Mouse (Mus musculus): ENCODE measurements around the gene Exoc1. TPM values are rescaled to one million over a fixed set of nuclear protein-coding genes. Genes with fewer than 3 reads are reported as not detected.
A peak's percentile ranks its signal among the peaks of the same experiment; 100 is the strongest.

The Exoc1 gene
- total RNA-seq, 2 experiments from 2014 or later: 97.5 to 103 TPM

GRCm38 (mm10) chr5:76590009-76590408 lies 60.9 kb downstream of the Exoc1 start:
- no peak for DNase-seq
- intact Hi-C loops (cut with DNase I): no loop called here

DNA sequence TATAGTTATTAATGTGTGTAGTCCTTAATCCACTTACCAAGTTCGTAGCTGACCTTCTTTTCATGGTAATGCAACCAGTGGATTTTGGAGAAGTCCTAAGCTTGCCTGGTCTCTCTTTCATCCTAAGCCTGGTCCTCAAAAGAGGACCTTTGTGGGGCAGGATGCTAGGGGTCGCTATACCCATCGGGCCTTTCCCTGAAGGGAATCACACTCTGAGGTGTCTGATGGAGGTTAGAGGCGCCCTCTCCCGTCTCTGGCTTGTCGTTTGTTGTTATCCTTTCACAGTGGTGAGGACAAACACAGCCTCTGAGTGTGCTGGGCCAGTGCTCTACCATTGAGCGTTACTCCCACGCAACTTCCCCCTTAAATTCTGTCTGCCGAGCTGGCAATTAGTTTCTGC lies 62.8 kb downstream of the Exoc1 start:
- DNase-seq: no peak
- intact Hi-C loops (cut with DNase I): no loop called here

- intact Hi-C loops (cut with DNase I): no loop called here
- DNase-seq: no peak
Measured at GRCm38 (mm10) chr5:76609702-76610370, 80.7 kb downstream of the Exoc1 start.

DNA sequence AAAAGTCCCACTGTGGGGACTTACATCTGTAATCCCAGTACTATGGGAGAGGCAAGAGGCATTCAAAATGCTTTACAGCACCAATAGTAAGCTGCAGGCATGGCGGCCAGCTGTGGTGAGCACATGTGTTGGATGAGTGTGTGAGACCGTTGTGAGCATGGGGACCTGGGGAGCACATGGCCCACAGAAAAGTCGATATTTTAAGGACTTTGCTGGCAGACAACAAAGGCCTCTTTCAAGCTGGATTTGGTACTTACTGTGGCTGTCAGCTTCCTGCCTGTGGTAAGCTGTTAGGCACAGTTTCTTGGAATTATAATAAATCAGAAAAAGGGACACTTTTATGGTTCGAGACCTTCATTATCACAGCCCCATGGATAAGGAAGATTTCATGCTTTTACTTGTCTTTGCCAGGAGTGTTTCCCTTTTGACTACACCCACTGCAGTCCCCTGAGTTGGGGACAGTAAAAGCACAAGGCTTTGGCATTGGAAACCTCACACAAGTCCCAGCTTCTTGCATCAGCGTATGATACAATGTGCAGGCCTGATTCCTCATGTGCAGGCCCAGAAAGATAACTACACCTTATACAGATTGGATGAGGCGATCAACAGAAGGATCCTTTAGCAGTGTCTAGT lies 83.9 kb downstream of the Exoc1 start:
- intact Hi-C loops (cut with DNase I): no loop called here
- DNase-seq: no peak

GRCm38 (mm10) chr5:76615276-76615675 lies 86.2 kb downstream of the Exoc1 start:
- intact Hi-C loops (cut with DNase I): no loop called here
- no peak for DNase-seq

DNA sequence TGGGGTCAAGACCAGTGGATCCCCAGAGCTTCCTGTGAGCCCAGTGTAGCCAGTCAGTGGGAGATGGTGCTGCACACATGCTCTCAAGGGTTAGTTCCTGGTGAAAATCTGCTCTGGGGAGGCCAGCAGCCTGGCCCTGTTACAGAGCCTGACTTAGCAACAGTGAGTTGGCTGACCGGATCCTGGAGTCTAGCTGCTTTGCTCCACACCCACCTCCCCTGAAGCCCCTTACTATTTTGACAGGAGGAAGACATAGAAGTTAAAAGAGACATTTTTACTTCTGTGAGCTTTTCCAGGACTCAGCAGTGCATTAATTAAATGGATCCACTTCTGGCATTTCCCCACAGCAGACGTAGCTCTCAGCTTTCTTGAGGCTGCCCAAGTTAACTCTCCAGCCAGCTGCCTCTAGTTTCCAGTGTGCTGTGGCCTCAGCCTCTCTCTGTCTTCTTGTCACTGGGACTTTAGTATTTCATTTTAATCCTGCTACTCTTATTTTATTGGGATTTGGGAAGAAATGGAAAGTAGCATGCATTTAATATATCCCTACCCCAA lies 87.2 kb downstream of the Exoc1 start:
- intact Hi-C loops (cut with DNase I): no loop called here
- DNase-seq: no peak

- intact Hi-C loops (cut with DNase I): no loop called here
- peak; percentile 43 for DNase-seq
Measured at GRCm38 (mm10) chr5:76618750-76619149, 89.6 kb downstream of the Exoc1 start.

Other genes starting within 250 kb of the Exoc1 start
- 10 to 100 TPM; 31.2 to 31.7 TPM for gene Clock, start 224.5 kb upstream of the Exoc1 start, total RNA-seq (2021)
- gene Pdcl2, start 198.2 kb upstream of the Exoc1 start, total RNA-seq (2021): not detected
- not detected for gene Nmu, start 165.5 kb upstream of the Exoc1 start, total RNA-seq (2021)
- gene Gm7271, start 45.3 kb upstream of the Exoc1 start, total RNA-seq (2021): not detected
- 1 to 10 TPM; 8.9 to 10.0 TPM for gene Cep135, start 59.4 kb downstream of the Exoc1 start, total RNA-seq (2021)
- 100 to 1,000 TPM; 282 to 293 TPM for gene C530008M17Rik, start 127.2 kb downstream of the Exoc1 start, total RNA-seq (2021)

Data from left cerebral cortex, postnatal 4 days (tissue).